Mouse (Mus musculus) layer of hippocampus, adult 11-12 months (tissue): ENCODE results near the gene Gm20388.

ENCODE experiments used
- DNase-seq: peaks from one replicate; pipeline ENCODE4 v3.0.0; 2022; ENCODE audit warnings: low spot score

Gene Gm20388

GRCm38 (mm10) chr8:121170116-121170515, 1259.5 kb downstream of the Gm20388 start:
- DNase-seq = no peak

- peak; percentile 24 for DNase-seq
Observed at GRCm38 (mm10) chr8:121170626-121171552, 1260.2 kb downstream of the Gm20388 start.

- DNase-seq = no peak
Observed at GRCm38 (mm10) chr8:121172567-121172966, 1261.9 kb downstream of the Gm20388 start.

- no peak for DNase-seq
Observed at GRCm38 (mm10) chr8:121174178-121174577, 1263.5 kb downstream of the Gm20388 start.

- DNase-seq = no peak
Observed at GRCm38 (mm10) chr8:121174721-121175539, 1264.3 kb downstream of the Gm20388 start.

- DNase-seq = no peak
Observed at GRCm38 (mm10) chr8:121175540-121176090, 1265.0 kb downstream of the Gm20388 start.

- DNase-seq = no peak
Observed at GRCm38 (mm10) chr8:121176291-121176690, 1265.7 kb downstream of the Gm20388 start.

GRCm38 (mm10) chr8:121180474-121181284, 1270.0 kb downstream of the Gm20388 start:
- DNase-seq = no peak

GRCm38 (mm10) chr8:121181285-121181884, 1270.7 kb downstream of the Gm20388 start:
- no peak for DNase-seq

- DNase-seq = no peak
Observed at GRCm38 (mm10) chr8:121187491-121188364, 1277.1 kb downstream of the Gm20388 start.

GRCm38 (mm10) chr8:121188994-121189393, 1278.4 kb downstream of the Gm20388 start:
- DNase-seq = no peak

GRCm38 (mm10) chr8:121192451-121192850, 1281.8 kb downstream of the Gm20388 start:
- DNase-seq = no peak

- DNase-seq = no peak
Observed at GRCm38 (mm10) chr8:121195970-121196369, 1285.3 kb downstream of the Gm20388 start.

- no peak for DNase-seq
Observed at GRCm38 (mm10) chr8:121196726-121197668, 1286.4 kb downstream of the Gm20388 start.

- DNase-seq = no peak
Observed at GRCm38 (mm10) chr8:121200069-121200468, 1289.4 kb downstream of the Gm20388 start.

GRCm38 (mm10) chr8:121200979-121201378, 1290.3 kb downstream of the Gm20388 start:
- DNase-seq = no peak

GRCm38 (mm10) chr8:121201651-121202050, 1291.0 kb downstream of the Gm20388 start:
- no peak for DNase-seq

GRCm38 (mm10) chr8:121203612-121204376, 1293.2 kb downstream of the Gm20388 start:
- DNase-seq = peak; percentile 67
